Mouse (Mus musculus) olfactory bulb, adult 2 months (tissue): ENCODE data around the gene Psmg3. TPM values are rescaled to one million over a fixed set of nuclear protein-coding genes. Genes with fewer than 3 reads are reported as not detected.
A peak's percentile ranks its signal among the peaks of the same experiment; 100 is the strongest.

Experiments
- H3K27ac ChIP-seq: fragments of 200-500 bp; 2 replicates; pipeline ENCODE4 v1.5.1; 2012; ENCODE audit warnings: low read depth, low read length; ENCODE audit not compliant: insufficient read depth
- H3K4me1 ChIP-seq: fragments of 200-500 bp; 2 replicates; pipeline ENCODE4 v1.6.1; 2012; ENCODE audit warnings: low read length; ENCODE audit not compliant: control insufficient read depth, insufficient read depth
- H3K4me3 ChIP-seq: fragments of 200-500 bp; 2 replicates; pipeline ENCODE4 v1.5.1; 2012; ENCODE audit warnings: mild to moderate bottlenecking, low read depth, low read length, moderate library complexity; ENCODE audit not compliant: insufficient read depth
- CTCF ChIP-seq: fragments of 200-500 bp; IDR thresholded peaks from 2 replicates; pipeline ENCODE4 v1.5.1; 2012; ENCODE audit warnings: low read depth, mild to moderate bottlenecking, low read length, moderate library complexity; ENCODE audit not compliant: insufficient read depth
- POLR2A ChIP-seq: fragments of 200-500 bp; IDR thresholded peaks from 2 replicates; pipeline ENCODE4 v1.6.1; 2012; ENCODE audit warnings: mild to moderate bottlenecking, low read depth, low read length, moderate library complexity; ENCODE audit not compliant: insufficient read depth
- WGBS: fragments of 180-500 bp; shearing (Covaris S2); methylation state at CpG from one replicate; pipeline ENCODE4 v1.1.7; 2018; 5-methylcytosine and 5-hydroxymethylcytosine counted together
- polyA plus RNA-seq: library from polyadenylated mRNA; stranded (reverse); fragments of >200 nt; gene quantifications from 2 replicates; pipeline ENCODE4 v1.2.4, GENCODE M21; 2012; ENCODE audit warnings: low replicate concordance; ENCODE audit not compliant: missing spikeins, insufficient read depth, insufficient read length

Psmg3 gene
- polyA plus RNA-seq, 1 experiment: not detected

DNA sequence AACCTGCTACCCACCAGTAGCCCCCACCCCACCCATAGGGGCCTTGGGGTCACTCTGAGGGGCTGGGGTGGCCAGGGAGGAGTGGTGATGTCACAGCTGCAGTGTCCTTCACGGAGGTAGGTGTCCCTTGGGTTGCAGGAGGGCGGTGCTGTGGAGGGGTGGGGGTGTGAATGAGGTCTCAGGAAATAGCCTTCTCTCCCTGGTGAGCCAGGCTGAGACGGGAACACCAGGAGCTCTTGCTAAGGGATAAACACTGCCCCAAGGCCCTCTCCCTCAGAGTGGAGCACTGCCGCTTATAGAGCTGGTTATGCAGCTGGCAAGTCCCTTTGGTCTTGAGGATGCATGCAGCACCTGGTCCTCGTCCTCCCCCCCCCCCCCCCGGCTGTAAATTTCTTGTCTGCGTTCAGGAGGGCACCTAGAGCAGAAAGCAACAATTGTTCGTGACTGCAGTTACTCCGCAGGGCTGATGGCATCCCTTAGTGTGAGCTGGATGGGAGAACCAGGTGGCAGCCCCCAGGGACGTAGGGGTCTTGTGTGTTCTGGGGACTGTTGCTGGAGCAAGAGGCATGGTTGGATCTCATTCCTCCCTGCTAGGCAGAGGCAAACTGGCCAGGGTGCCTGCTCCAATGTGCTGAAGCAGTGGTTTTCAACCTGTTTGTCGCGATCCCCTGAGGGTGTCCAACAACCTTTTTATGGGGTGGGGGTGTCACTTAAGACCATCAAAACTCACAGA lies 28.4 kb downstream of the Psmg3 start:
- H3K4me1 ChIP-seq: peaks cover 36% of the 10 kb centered on the region
- TF ChIP-seq POLR2A: no peak
- WGBS: 37% methylated on average over 12 of the region's 12 CpGs
- H3K27ac ChIP-seq: no peak overlapping the region
- H3K4me3 ChIP-seq: peak overlapping the region; percentile 4; the same call in 1 of the 2 replicates

DNA sequence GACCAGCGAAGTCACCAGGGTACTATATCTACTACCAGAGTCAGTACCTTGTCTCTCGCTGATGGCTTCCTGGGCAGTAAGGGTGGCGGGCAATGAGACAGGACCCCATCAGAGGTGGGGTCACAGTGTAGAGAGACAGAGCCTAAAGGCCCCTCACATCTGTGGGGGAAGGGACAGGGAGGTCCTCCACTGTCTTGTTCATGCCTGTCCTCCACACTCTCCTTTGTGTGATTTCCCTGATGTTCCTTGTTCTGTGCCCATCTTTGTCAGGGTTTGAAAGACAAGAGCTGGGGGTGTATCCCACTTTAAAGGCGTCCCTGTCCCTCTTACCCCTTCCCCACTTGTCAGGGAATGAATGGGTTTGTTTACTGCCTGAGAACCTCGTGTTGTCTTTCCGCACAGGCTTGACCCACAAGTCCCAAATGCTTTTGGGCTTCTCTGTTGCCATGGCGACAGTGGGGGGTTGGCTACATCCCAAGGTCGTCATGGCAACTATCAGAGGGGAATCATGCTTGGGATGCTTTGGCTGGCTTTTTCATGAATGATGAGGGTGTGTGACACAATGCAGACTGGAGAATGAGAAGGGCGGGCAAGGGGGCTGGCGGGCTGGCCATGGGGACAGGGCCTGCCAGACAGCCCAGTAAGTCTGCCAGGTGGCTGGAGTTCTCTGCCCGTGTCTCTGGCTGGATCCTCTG lies 29.1 kb downstream of the Psmg3 start:
- no peak for TF ChIP-seq CTCF
- TF ChIP-seq POLR2A: no peak
- H3K4me1 ChIP-seq: peaks cover 36% of the 10 kb centered on the region
- 0 out of 2 replicates have a peak overlapping the region, but pooled peaks have one; percentile 4 for H3K4me3 ChIP-seq
- 28% methylated on average over 11 of the region's 11 CpGs for WGBS
- H3K27ac ChIP-seq: no peak overlapping the region

DNA sequence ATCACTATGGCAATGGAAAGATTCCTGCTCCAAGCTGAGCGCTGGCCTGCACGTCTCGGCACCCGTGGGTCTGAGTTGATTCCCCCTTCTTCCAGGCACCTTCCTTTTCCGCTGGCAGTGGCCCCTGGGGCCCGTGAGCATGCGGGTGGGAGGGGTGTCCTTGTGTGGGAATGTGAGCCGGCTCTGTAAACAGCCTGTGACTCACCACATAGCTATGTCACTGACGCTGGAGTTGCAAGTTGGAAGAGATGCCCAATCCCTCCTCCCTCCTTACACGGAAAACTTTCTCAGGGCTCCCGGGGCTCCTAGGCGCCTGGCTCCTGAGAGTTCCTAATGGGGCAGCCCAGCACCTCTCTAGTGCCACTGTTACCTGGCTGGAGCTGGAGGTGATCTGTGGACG lies 29.8 kb downstream of the Psmg3 start:
- 7% methylated on average over 13 of the region's 13 CpGs for WGBS
- H3K4me3 ChIP-seq: 0 out of 2 replicates have a peak overlapping the region, but pooled peaks have one; percentile 2

DNA sequence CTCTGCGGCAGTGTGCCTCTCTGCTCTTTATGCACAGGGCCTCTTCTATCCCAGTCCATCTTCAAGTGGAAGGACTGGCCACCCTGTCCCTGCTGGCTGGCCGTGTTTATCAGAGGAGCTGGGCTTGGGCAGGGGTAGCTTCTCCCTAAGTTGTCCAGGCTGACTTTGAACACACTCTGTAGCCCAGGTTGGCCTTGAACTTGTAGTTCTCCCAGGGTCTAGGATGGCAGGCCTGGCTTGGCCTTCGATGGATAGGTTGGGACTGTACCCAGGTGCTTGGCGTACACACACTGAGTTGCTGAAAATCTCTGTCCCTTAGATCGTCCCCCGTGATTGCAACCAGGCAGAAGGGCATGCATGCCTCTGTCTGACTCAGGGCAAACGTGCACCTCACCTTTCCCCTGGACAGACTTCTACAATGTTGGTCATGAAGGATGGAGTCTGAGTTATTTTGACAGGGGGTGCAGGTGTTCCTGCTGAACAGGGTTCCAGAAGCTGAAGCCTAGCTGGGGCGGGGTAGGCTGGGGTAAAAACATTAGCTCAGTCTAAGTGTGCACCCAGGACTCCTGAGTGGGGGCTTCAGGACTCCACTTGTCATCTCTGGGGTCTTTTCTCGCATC lies 30.6 kb downstream of the Psmg3 start:
- Histone ChIP-seq H3K27ac (no peak overlapping the region), H3K4me3 (no peak overlapping the region), H3K4me1 (peaks cover 42% of the 10 kb centered on the region)
- no peak for TF ChIP-seq POLR2A
- no peak for TF ChIP-seq CTCF
- 89% methylated on average over 9 of the region's 9 CpGs for WGBS

More for the DNA sequence above, 29.8 kb downstream of the Psmg3 start:
- no peak overlapping the region for H3K27ac ChIP-seq
- peaks cover 37% of the 10 kb centered on the region for H3K4me1 ChIP-seq
- TF ChIP-seq CTCF (no peak), POLR2A (no peak)

DNA sequence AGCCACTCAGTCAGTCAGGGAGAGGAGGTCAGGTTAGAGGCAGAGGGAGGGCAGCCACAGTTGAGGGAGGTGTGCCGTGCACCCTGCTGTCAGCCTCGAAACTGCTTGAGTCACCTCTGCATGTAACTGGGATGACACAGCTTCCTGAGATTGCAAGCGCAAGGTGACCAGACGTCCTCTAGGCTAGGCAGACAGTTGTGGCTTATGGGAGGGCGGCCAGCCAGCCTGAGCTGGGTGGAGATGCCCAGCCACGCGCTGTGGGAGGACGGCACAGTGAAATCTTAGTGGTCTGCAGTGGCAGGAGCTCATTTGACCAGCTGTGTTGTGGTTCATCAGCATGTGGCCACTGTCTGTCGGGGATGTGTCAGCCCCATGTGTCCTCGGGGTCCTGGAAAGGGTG lies 31.7 kb downstream of the Psmg3 start:
- TF ChIP-seq CTCF (no peak), POLR2A (no peak)
- Histone ChIP-seq H3K27ac (no peak overlapping the region), H3K4me1 (peaks cover 44% of the 10 kb centered on the region), H3K4me3 (no peak overlapping the region)
- WGBS: 76% methylated on average over 10 of the region's 10 CpGs

DNA sequence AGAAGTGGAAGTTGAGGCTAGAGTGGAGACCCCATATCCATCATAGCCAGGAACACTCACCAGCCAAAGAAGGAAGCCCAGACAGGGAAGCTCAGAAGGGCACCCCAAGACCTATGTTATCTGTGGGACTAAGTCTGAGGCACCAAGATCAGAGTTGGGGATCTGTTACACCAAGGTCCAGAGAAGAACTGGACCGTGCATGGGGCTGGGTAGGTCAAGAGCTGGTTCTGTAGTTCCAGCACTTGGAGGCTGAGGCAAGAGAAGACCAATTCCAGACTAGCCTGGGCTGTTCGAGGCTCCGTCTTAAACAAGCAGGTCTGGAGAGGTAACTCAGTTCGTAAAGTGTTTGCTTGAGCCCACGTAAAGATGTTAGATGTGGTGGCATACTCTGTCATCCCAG lies 32.5 kb downstream of the Psmg3 start:
- Histone ChIP-seq H3K27ac (no peak overlapping the region), H3K4me3 (no peak overlapping the region), H3K4me1 (peaks cover 43% of the 10 kb centered on the region)
- no peak for TF ChIP-seq POLR2A
- no peak for TF ChIP-seq CTCF
- 94% methylated on average over 5 of the region's 5 CpGs for WGBS

DNA sequence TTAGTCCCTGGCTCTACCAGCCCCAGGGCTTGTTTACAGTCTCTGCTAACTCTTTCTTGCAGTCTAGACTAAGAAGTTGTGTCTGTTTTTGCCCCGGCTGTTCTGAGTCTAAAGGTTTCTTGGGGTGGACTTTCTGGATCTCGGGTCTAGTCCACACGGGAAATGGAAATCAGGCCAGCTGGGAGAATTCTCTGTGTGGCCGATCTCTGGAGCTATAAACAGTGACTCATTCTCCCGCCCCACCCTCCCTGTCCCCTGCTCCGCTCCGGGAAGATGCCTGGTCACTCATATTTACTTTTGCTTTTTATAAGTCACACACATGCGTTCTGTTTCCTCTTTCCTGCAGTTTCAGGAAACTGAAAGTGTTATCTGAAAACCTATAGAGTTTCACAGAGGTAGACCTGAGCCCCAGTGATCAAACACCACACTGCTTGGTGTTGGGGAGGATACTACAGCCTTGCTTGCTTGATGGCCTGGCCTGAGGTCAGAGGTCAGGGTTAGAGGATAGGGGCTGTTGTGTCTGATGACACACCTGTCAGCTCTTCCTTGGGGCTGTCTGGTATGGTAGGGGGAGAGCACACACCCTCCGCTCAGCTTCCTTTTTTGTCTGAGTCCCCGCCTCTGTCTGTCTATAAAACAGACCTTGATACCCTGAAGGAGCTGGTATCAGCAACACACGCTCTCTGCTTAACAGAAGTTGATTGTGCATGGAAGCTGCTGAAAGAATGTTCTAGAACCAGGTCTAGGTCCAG lies 33.2 kb downstream of the Psmg3 start:
- Histone ChIP-seq H3K4me3 (no peak overlapping the region), H3K27ac (no peak overlapping the region), H3K4me1 (peaks cover 40% of the 10 kb centered on the region)
- WGBS: 64% methylated on average over 11 of the region's 11 CpGs
- TF ChIP-seq CTCF (no peak), POLR2A (no peak)

DNA sequence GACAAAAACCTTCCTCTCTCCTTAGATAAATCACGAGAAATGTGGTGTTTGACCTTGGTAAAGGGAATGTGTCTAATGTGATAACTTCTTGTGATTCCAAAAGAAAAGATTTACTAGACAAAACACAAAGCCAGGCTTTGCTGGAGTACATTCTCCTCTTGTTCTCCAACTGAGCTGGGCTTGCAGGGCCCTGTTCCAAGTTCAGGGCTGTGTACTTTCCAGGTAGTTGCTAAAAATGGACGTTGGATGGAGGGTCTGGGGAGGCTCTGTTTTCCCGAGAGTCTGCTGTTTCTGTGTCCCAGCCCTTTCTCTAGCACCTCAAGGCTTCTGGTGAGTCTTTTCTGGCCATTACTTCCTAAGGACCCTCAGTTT lies 33.7 kb downstream of the Psmg3 start:
- no peak overlapping the region for H3K27ac ChIP-seq
- WGBS: 59% methylated on average over 3 of the region's 3 CpGs
- TF ChIP-seq CTCF (no peak), POLR2A (no peak)
- H3K4me1 ChIP-seq: peaks cover 34% of the 10 kb centered on the region
- H3K4me3 ChIP-seq: no peak overlapping the region
